Mouse (Mus musculus) WW6 (cell line): ENCODE results near the gene C2cd4b.
A peak's percentile ranks its signal among the peaks of the same experiment; 100 is the strongest.

Experiments
- DNase-seq: peaks from one replicate; pipeline ENCODE4 v3.0.0-alpha.2; 2013; ENCODE audit warnings: low read depth, low spot score

The C2cd4b gene

GRCm38 (mm10) chr9:67771293-67771692 is 12.1 kb downstream of the C2cd4b start:
- DNase-seq, result no peak

DNA sequence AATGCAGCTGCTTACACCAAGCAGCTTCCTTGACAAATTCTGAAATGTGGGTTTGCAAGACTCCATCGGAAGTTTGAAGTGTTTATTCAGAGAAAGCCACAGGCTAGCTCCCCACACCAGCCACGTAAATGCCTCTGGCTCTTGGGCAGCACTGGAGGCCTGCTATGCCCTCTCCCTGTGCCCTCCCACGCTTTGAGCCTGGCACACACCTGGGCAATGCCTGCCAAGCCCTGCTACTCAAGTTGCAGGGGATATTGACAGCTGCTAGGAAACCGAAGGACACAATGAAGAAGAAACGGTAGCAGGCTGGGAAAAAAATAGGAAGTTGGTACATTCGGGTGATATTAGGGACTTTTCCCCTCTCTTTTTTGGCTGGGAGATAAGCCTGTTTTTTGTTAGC is 15.0 kb downstream of the C2cd4b start:
- DNase-seq, result no peak

- no peak for DNase-seq
These were observed 19.3 kb downstream of the C2cd4b start for GRCm38 (mm10) chr9:67778553-67778952.

DNA sequence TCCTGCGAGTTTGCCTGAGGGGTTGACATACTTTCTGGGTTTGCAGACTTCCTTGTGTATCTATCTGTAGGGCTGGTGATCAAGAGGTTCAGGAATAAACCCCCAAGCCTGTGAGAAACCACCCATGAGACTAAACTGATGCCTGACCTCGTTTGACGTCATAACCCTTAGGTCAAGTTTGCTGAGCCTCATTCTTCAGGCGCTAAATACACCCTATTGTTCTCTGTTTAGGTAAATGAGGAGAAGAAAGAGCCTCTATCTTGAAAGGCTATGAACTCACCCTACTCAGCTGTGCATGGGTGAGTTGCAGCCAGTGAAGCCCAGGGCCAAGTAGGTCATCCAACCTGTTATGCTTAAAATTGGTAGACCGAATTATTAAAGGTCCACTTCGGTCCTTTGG is 23.5 kb downstream of the C2cd4b start:
- DNase-seq, result no peak

DNA sequence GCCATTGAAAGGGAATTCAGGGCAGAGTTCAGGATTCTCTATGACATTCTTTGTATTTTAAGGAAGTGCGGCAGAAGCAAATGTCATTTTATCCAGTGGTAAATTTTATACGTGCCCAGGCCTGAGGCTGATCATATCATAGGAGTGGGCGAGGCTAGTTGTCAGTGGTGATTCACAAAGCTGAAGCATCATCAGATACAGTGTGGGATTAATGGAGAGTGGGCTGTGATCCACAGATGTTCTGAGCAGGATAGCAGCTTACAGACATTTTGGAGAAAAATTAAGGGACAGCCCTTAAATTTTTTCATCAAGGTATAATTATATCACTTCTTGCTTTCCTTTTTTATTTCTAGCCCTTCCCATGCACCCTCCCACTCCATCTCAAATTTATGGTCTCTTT is 24.2 kb downstream of the C2cd4b start:
- no peak for DNase-seq

DNA sequence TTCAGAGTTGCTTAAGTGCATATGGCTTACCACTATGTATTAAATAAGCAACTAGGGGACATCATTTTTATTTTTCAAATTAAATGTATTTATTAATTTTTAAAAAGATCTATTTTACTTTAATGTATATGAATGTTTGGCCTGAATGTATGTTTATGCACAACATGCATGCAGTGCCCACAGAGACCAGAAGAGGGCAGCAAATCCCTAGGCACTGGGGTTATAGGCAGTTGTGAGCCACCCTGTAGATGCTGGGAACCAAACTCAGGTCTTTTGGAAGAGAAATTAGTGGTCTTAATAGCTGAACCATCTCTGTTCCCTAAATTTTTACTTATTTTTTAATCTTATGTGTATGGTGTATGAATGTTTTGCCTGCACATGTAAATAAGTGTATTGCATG is 24.7 kb downstream of the C2cd4b start:
- DNase-seq, result no peak

DNA sequence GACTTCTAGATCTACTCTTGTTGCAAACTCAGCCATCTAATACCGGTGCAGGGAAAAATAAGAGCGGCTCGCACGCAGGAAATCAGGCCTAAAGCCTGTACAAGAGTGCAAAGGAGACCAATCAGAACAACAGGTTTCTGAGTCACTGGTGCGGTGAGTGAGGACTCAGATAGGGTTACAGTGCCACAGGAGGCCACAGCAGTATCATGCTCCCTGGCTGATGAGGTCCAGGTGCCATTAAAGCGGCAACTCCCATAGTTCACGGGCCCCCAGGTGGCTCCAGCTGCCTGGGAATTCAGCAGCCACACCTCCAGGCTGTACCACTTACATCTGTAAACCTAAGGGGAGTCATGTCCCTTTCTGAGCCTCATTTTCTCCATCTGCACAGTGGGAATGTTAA is 27.1 kb downstream of the C2cd4b start:
- no peak for DNase-seq

DNA sequence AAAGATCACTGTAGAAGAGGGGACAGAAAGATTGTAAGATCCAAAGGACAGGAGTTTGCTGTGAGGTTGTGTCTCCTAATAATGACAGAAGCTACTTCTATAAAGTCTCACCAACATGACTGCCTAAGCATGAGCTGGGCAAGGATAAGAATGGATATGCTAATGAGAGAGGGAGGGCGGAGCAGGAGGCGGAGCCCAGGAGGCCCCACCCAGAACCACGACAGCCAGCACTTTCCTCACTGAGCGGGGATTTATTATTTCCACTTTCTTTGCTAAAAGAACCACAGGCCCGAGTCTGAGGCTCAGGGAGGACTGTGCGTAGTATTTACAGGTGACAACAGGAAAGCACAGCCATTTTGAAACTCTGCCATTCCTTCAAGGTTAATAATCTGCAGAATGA is 28.4 kb downstream of the C2cd4b start:
- no peak for DNase-seq

GRCm38 (mm10) chr9:67792405-67792804 is 33.2 kb downstream of the C2cd4b start:
- DNase-seq, result no peak

- no peak for DNase-seq
These were observed 34.3 kb downstream of the C2cd4b start for GRCm38 (mm10) chr9:67793501-67793900.

DNA sequence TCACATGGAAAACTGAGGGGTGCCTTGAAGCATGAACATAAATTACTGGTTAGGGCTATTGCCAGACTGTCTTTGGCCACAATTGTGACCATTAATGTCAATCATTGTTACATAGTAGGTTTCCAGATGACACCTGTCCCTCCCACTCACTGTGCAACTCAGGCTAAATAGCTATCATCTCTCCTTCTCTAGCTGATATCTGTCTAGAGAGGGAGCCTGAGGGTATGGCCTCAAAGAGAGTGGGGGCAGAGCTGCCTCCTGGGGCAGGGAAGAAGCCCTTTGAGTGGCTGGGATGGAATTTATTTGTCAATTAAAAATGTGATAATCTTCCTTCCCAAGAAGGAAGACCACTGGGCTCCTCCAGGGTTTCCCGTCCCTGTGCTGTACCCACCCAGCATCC is 35.0 kb downstream of the C2cd4b start:
- DNase-seq, result no peak

DNA sequence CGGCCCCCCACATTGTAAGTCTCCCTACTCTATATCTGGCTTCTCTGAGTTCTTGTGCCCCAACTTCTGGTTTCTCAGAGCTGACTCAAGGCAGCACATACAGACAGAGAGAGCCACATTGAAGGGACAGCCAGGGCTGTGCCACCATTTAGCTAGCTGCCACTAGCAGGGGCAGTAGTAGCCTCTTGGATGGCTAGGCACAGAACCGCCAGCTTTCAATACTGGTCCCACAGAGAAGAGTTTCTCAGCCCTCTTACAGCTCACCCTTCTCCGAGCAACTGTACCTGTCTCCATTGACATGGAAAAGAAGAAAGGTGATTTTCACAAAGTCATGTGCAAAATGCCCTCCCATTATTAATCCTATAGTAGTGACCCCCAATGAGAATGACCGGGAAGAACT is 35.4 kb downstream of the C2cd4b start:
- DNase-seq, result no peak

GRCm38 (mm10) chr9:67795205-67795675 is 36.0 kb downstream of the C2cd4b start:
- DNase-seq, result no peak

DNA sequence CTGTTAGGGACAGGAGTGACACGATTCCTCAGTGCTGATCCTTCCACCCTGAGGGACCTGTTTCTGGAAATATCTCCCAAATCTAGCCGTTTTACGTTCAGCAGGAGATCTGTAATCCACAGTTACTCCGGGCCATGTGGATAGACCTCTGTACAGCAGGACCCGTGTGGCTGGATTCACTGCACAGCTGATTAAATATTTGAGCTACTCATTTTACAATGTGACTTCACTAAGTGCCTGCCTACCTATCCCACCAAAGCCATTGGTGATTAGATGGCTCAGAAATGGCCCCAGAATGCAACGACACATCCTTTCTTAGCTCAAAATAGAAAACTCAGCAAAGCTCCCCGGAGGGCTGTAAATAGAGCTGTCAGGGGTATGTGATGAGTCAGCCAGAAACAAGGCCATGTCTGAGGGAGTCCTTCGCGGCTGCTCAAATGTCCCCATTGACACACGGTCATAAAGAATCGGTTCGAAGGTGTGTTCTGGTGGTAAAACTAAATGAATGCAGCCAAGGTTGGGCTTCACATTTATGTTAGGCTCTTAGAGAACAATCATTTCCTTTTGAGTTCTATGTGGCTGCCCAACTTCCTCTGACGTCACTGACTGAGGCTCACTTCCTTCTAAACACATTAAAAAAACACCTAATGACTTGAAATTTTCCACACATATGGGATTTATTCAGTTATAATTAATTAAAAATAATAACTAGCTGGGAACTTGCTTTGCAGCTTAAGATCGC is 40.0 kb downstream of the C2cd4b start:
- DNase-seq, result no peak

DNA sequence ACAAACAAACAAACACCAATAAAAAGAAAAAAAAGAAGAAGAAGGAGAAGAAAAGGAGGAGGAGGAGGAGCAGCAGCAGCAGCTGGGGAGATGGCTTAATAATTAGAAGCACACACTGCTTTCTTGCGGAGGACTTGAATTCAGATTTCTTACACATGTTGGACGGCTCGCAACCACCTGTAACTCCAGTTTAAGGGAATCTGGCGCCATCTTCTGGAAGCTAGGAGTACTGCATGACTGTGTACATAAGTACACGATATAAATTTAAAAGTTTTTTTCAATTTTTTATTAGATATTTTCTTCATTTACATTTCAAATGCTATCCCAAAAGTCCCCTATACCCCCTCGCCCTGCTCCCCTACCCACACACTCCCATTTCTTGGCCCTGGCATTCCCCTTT is 43.0 kb downstream of the C2cd4b start:
- DNase-seq, result peak; percentile 26

GRCm38 (mm10) chr9:67807000-67807399 is 47.8 kb downstream of the C2cd4b start:
- DNase-seq, result no peak

GRCm38 (mm10) chr9:67810527-67810926 is 51.3 kb downstream of the C2cd4b start:
- no peak for DNase-seq
